Mouse (Mus musculus) c-Kit-positive CD71-positive TER-119-positive erythroid progenitor cells, embryonic 14.5 days (primary cell): Measurements from ENCODE around the gene Aven.
"Not testable (repeated sequence)": the region's sequence is repeated elsewhere in the genome, so short reads cannot be mapped to it uniquely, and the experiment has no call there.

Source experiments
- DNase-seq: peaks from one replicate; pipeline ENCODE4 v3.0.0-alpha.2; 2013; ENCODE audit warnings: low spot score

Gene Aven

GRCm38 (mm10) chr2:112492856-112493538 lies at the start of gene Aven:
Aven (plus strand) TSS chr2:112492964.
- DNase-seq, result peak; percentile 57

GRCm38 (mm10) chr2:112443491-112443890 lies 49.3 kb upstream of the Aven start:
- DNase-seq, result no peak

GRCm38 (mm10) chr2:112445511-112445910 lies 47.3 kb upstream of the Aven start:
- no peak for DNase-seq

- DNase-seq, result not testable (repeated sequence)
Observed at GRCm38 (mm10) chr2:112448046-112448445, 44.7 kb upstream of the Aven start.

GRCm38 (mm10) chr2:112448510-112449059 lies 44.2 kb upstream of the Aven start:
- DNase-seq, result no peak

- DNase-seq, result no peak
Observed at GRCm38 (mm10) chr2:112449597-112450296, 43.0 kb upstream of the Aven start.

GRCm38 (mm10) chr2:112452513-112452912 lies 40.3 kb upstream of the Aven start:
- not testable (repeated sequence) for DNase-seq

GRCm38 (mm10) chr2:112454125-112454861 lies 38.5 kb upstream of the Aven start:
- no peak for DNase-seq

GRCm38 (mm10) chr2:112454862-112455564 lies 37.8 kb upstream of the Aven start, which contains the start of gene Emc7:
Emc7 (plus strand) TSS chr2:112454997.
- DNase-seq, result peak; percentile 94

- no peak for DNase-seq
Observed at GRCm38 (mm10) chr2:112460557-112460956, 32.2 kb upstream of the Aven start.

GRCm38 (mm10) chr2:112469542-112469941 lies 23.2 kb upstream of the Aven start:
- DNase-seq, result no peak

GRCm38 (mm10) chr2:112470961-112471381 lies 21.8 kb upstream of the Aven start:
- DNase-seq, result no peak

- DNase-seq, result no peak
Observed at GRCm38 (mm10) chr2:112472076-112472475, 20.7 kb upstream of the Aven start.

GRCm38 (mm10) chr2:112474997-112475724 lies 17.6 kb upstream of the Aven start:
- DNase-seq, result no peak

- DNase-seq, result no peak
Observed at GRCm38 (mm10) chr2:112476554-112476953, 16.2 kb upstream of the Aven start.

- DNase-seq, result no peak
Observed at GRCm38 (mm10) chr2:112480669-112481068, 12.1 kb upstream of the Aven start, which contains the start of gene Chrm5. Chrm5 (minus strand) TSS chr2:112480769.

GRCm38 (mm10) chr2:112481564-112481963 lies 11.2 kb upstream of the Aven start:
- DNase-seq, result peak; percentile 51

- no peak for DNase-seq
Observed at GRCm38 (mm10) chr2:112482533-112483333, 10.0 kb upstream of the Aven start.

GRCm38 (mm10) chr2:112483334-112483651 lies 9.5 kb upstream of the Aven start:
- DNase-seq, result no peak

GRCm38 (mm10) chr2:112484886-112485285 lies 7.9 kb upstream of the Aven start:
- no peak for DNase-seq
